Mouse (Mus musculus): ENCODE results near the gene Mrps21. TPM values are rescaled to one million over a fixed set of nuclear protein-coding genes. Genes with fewer than 3 reads are reported as not detected.

Gene Mrps21
- polyA plus RNA-seq, 1 experiment from 2014 or later, result 362 TPM

DNA sequence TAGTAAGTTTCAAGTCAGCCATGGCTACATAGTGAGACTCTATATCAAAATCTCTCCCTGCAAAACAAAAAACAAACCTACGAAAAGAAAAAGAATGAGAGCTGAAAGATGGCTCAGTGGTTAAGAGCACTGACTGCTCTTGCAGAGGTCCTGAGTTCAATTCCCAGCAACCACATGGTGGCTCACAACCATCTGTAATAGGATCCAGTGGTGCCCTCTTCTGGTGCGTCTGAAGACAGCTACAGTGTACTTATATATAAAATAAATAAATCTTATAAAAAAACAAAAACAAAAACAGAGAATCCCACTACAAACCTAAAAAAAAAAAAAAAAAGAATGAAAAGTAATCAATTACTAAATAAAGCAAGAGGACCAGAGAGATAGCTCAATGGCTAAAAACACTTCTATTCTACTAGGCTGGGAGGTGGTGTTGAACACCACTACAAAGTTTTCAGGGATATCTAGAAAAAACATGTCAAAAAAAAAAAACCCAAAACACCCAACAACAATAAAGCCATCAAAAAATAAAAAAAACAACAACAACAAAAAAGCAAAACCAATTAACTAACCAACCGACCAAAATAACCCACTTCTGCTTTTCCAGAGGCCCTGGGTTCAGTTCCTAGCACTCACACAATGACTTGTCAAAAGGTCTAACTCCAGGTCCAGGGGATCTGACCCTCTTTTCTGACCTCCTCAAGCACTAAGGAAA is 28.7 kb downstream of the Mrps21 start:
- Histone ChIP-seq H3K9me3 (no peaks in the 10 kb centered on the region), H3K4me1 (no peaks in the 10 kb centered on the region), H3K36me3 (peaks cover 96% of the 10 kb centered on the region), H3K4me3 (no peak overlapping the region), H3K4me2 (no peak overlapping the region), H3K9ac (no peak overlapping the region), H3K27ac (replicated peaks) (no peak overlapping the region), H3K27me3 (replicated peaks) (no peaks in the 10 kb centered on the region)
- 89% methylated on average over 3 of the region's 3 CpGs for WGBS
- ATAC-seq (ENCODE audit: extremely low read depth, insufficient number of reproducible peaks, low FRiP score, low TSS enrichment), result no peak

DNA sequence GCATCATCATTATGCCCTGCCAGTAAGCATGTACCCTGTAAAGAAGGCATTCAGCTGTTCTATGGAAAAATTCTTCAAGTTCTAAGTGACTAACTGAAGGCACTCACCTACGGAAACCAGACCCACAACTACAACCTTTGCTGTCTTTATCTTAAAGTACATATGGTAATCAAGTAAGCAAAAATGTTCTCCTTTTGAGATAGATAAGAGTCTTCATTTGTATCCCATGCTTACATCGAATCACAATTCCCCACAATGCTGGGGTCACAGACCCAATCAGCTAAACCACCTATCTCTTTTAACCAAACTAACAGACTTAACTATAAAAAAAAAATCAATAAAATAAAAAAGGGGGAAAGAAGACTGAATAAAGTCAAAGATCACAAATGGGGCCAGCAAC is 32.1 kb downstream of the Mrps21 start:
- WGBS, result 83% methylated on average over 2 of the region's 2 CpGs
- no peak overlapping the region for H3K9ac ChIP-seq
- H3K4me3 ChIP-seq, result no peak overlapping the region
- no peak overlapping the region for H3K4me2 ChIP-seq
- H3K9me3 ChIP-seq, result no peaks in the 10 kb centered on the region
- H3K36me3 ChIP-seq, result peaks cover 91% of the 10 kb centered on the region
- H3K4me1 ChIP-seq, result no peaks in the 10 kb centered on the region
- no peak overlapping the region for H3K27ac ChIP-seq (replicated peaks)
- no peaks in the 10 kb centered on the region for H3K27me3 ChIP-seq (replicated peaks)
- ATAC-seq (ENCODE audit: extremely low read depth, insufficient number of reproducible peaks, low FRiP score, low TSS enrichment), result no peak

GRCm38 (mm10) chr3:95829053-95829452 is 42.3 kb downstream of the Mrps21 start:
- no peaks in the 10 kb centered on the region for H3K27me3 ChIP-seq (replicated peaks)
- no peak for ATAC-seq (ENCODE audit: extremely low read depth, insufficient number of reproducible peaks, low FRiP score, low TSS enrichment)

DNA sequence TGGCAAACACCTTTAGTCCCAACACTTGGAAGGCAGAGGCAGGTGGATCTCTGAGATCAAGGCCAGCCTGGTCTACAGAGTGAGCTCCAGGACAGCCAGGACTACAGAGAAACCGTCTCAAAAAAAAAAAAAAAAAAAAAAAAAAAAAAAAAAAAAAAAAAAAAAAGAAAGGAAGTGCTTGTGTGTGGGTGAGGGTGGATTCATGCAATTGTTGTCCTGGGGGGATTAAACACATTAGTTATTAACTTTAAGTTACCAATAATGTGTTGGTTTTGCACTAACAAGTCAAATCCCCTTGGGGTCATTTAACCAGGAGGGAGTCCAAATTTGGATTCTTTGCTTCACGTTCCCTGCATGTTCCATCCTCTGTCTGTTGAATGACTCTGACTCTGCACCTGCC is 45.0 kb downstream of the Mrps21 start:
- 65% methylated on average over 2 of the region's 2 CpGs for WGBS
- H3K36me3 ChIP-seq, result peaks cover 42% of the 10 kb centered on the region
- H3K4me1 ChIP-seq, result peaks cover 9% of the 10 kb centered on the region; the same call in 1 of the 2 replicates
- no peaks in the 10 kb centered on the region for H3K9me3 ChIP-seq
- ATAC-seq (ENCODE audit: extremely low read depth, insufficient number of reproducible peaks, low FRiP score, low TSS enrichment), result no peak
- no peak overlapping the region for H3K27ac ChIP-seq (replicated peaks)
- no peak overlapping the region for H3K9ac ChIP-seq
- H3K4me2 ChIP-seq, result no peak overlapping the region
- no peaks in the 10 kb centered on the region for H3K27me3 ChIP-seq (replicated peaks)
- no peak overlapping the region for H3K4me3 ChIP-seq

More at GRCm38 (mm10) chr3:95829053-95829452, 42.3 kb downstream of the Mrps21 start:
- H3K4me3 ChIP-seq, result no peak overlapping the region
- WGBS, result 93% methylated on average over 4 of the region's 4 CpGs
- no peak overlapping the region for H3K4me2 ChIP-seq
- H3K9ac ChIP-seq, result no peak overlapping the region
- no peaks in the 10 kb centered on the region for H3K9me3 ChIP-seq
- H3K36me3 ChIP-seq, result peaks cover 70% of the 10 kb centered on the region
- H3K27ac ChIP-seq (replicated peaks), result no peak overlapping the region
- H3K4me1 ChIP-seq, result peaks cover 6% of the 10 kb centered on the region; the same call in 1 of the 2 replicates

GRCm38 (mm10) chr3:95820046-95821010 is 51.0 kb downstream of the Mrps21 start:
- Histone ChIP-seq H3K27me3 (replicated peaks) (no peaks in the 10 kb centered on the region), H3K4me3 (peak overlapping the region; percentile 79), H3K36me3 (0 out of 2 replicates have a peak, but pooled peaks cover 3% of the 10 kb centered on the region), H3K9me3 (no peaks in the 10 kb centered on the region), H3K9ac (peak overlapping the region; percentile 82), H3K4me2 (peak overlapping the region; percentile 67), H3K4me1 (peaks cover 35% of the 10 kb centered on the region), H3K27ac (replicated peaks) (peak overlapping the region; percentile 98)
- ATAC-seq (ENCODE audit: extremely low read depth, insufficient number of reproducible peaks, low FRiP score, low TSS enrichment), result no peak
- WGBS, result 35% methylated on average over 10 of the region's 10 CpGs

GRCm38 (mm10) chr3:95819351-95819985 is 51.9 kb downstream of the Mrps21 start:
- Histone ChIP-seq H3K9me3 (no peaks in the 10 kb centered on the region), H3K27me3 (replicated peaks) (no peaks in the 10 kb centered on the region), H3K36me3 (0 out of 2 replicates have a peak, but pooled peaks cover 3% of the 10 kb centered on the region), H3K27ac (replicated peaks) (peak overlapping the region; percentile 98), H3K4me3 (peak overlapping the region; percentile 79), H3K4me2 (peak overlapping the region; percentile 67), H3K9ac (peak overlapping the region; percentile 82), H3K4me1 (peaks cover 32% of the 10 kb centered on the region)
- under 1% methylated on average over 49 of the region's 49 CpGs for WGBS
- ATAC-seq (ENCODE audit: extremely low read depth, insufficient number of reproducible peaks, low FRiP score, low TSS enrichment), result peak; percentile 95

GRCm38 (mm10) chr3:95818571-95819288 is 52.6 kb downstream of the Mrps21 start, which contains the start of gene Rprd2:
Rprd2 (minus strand) TSS chr3:95818863.
- WGBS, result under 1% methylated on average over 60 of the region's 60 CpGs
- Histone ChIP-seq H3K9ac (peak within 1 kb of the TSS; percentile 92), H3K27ac (replicated peaks) (peak within 1 kb of the TSS; percentile 98), H3K4me2 (peak within 1 kb of the TSS; percentile 67), H3K27me3 (replicated peaks) (no peaks in the 10 kb centered on the region), H3K36me3 (0 out of 2 replicates have a peak, but pooled peaks cover 3% of the 10 kb centered on the region), H3K4me3 (peak within 1 kb of the TSS; percentile 79), H3K9me3 (no peaks in the 10 kb centered on the region), H3K4me1 (peaks cover 32% of the 10 kb centered on the region)
- peak; percentile 61 for ATAC-seq (ENCODE audit: extremely low read depth, insufficient number of reproducible peaks, low FRiP score, low TSS enrichment)

- Histone ChIP-seq H3K4me2 (peak overlapping the region; percentile 67), H3K4me1 (peaks cover 36% of the 10 kb centered on the region), H3K36me3 (0 out of 2 replicates have a peak, but pooled peaks cover 3% of the 10 kb centered on the region), H3K27ac (replicated peaks) (peak overlapping the region; percentile 97), H3K9ac (peak overlapping the region; percentile 92), H3K27me3 (replicated peaks) (no peaks in the 10 kb centered on the region), H3K9me3 (no peaks in the 10 kb centered on the region), H3K4me3 (peak overlapping the region; percentile 79)
- WGBS, result 1% methylated on average over 21 of the region's 21 CpGs
- ATAC-seq (ENCODE audit: extremely low read depth, insufficient number of reproducible peaks, low FRiP score, low TSS enrichment), result no peak
Observed at GRCm38 (mm10) chr3:95818026-95818511, 53.2 kb downstream of the Mrps21 start.

GRCm38 (mm10) chr3:95816681-95817080 is 54.6 kb downstream of the Mrps21 start:
- H3K4me2 ChIP-seq, result peak overlapping the region; percentile 67
- H3K27ac ChIP-seq (replicated peaks), result no peak overlapping the region
- H3K4me3 ChIP-seq, result peak overlapping the region; percentile 79
- H3K4me1 ChIP-seq, result peaks cover 35% of the 10 kb centered on the region
- H3K36me3 ChIP-seq, result peaks cover 8% of the 10 kb centered on the region
- peak overlapping the region; percentile 41 for H3K9ac ChIP-seq
- no peaks in the 10 kb centered on the region for H3K27me3 ChIP-seq (replicated peaks)
- ATAC-seq (ENCODE audit: extremely low read depth, insufficient number of reproducible peaks, low FRiP score, low TSS enrichment), result no peak
- 83% methylated on average over 3 of the region's 3 CpGs for WGBS
- H3K9me3 ChIP-seq, result no peaks in the 10 kb centered on the region
